Mouse (Mus musculus): ENCODE results near the gene Trmt44. TPM values are rescaled to one million over a fixed set of nuclear protein-coding genes. Genes with fewer than 3 reads are reported as not detected.
A peak's percentile ranks its signal among the peaks of the same experiment; 100 is the strongest.

Trmt44 gene
- polyA plus RNA-seq, 1 experiment, result 6.3 TPM

DNA sequence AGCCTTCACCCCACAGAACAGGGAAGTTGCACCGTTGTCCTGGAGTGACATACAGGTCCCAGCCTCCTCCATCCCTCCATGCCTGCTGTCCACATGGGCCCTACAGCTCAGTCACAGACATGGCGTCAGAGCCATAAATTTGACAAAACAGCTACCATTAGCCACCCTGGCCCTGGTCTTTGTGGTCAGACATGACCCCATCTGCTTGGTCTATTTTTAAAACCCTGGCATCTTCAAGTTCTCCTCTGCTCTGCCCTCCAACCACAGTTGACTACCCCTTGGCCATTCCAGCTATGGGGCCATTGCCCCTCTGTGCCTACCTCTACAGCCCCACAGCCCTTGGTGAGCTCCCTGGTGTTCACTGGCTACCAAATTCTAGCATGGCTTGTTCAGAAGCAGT lies 35.1 kb upstream of the Trmt44 start:
- TF ChIP-seq POLR2A (IDR thresholded peaks at IDR 0.05; ENCODE audit: borderline replicate concordance, insufficient read depth, low read length) (no peak), CTCF (IDR thresholded peaks at IDR 0.05; ENCODE audit: borderline replicate concordance, insufficient read depth, low read depth, low read length) (no peak)
- no peak for DNase-seq
- no peak overlapping the region for H3K27ac ChIP-seq (ENCODE audit: insufficient read depth, low read length)
- H3K4me1 ChIP-seq (ENCODE audit: control insufficient read depth, insufficient read depth, low read length), result peaks cover 6% of the 10 kb centered on the region
- no peak overlapping the region for H3K4me3 ChIP-seq (replicated peaks; ENCODE audit: insufficient read depth, low read depth, low read length)
- no peaks in the 10 kb centered on the region for H3K27me3 ChIP-seq (ENCODE audit: control insufficient read depth, insufficient read depth, low read length)
- WGBS, result 75% methylated on average over 2 of the region's 2 CpGs

GRCm38 (mm10) chr5:35609381-35609780 lies 34.5 kb upstream of the Trmt44 start:
- Histone ChIP-seq H3K27me3 (ENCODE audit: control insufficient read depth, insufficient read depth, low read length) (no peaks in the 10 kb centered on the region), H3K4me3 (replicated peaks; ENCODE audit: insufficient read depth, low read depth, low read length) (no peak overlapping the region), H3K27ac (ENCODE audit: insufficient read depth, low read length) (no peak overlapping the region), H3K4me1 (ENCODE audit: control insufficient read depth, insufficient read depth, low read length) (peaks cover 6% of the 10 kb centered on the region)
- TF ChIP-seq CTCF (IDR thresholded peaks at IDR 0.05; ENCODE audit: borderline replicate concordance, insufficient read depth, low read depth, low read length), result no peak
- TF ChIP-seq POLR2A (IDR thresholded peaks at IDR 0.05; ENCODE audit: borderline replicate concordance, insufficient read depth, low read length), result no peak
- no peak for DNase-seq
- 28% methylated on average over 12 of the region's 12 CpGs for WGBS

DNA sequence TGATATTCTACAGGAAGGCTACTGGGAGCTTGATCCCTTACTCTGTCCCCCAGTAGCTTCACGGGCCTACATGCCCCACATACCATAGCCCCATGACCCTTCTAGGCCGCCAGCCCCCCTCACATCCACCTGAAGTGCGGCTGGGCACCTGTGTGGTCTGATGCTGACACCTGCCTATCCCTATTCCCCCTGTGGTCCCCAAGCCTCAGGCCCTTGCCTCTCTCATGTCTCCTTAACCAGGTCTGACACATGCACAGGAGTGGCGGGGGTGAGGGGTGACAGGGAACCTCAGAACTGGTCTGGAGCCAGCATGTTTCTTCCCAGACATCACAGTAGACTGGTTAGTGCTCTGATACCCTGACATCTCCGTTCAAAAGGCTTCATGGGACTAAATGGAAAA lies 33.7 kb upstream of the Trmt44 start:
- WGBS, result 58% methylated on average over 5 of the region's 5 CpGs
- no peaks in the 10 kb centered on the region for H3K27me3 ChIP-seq (ENCODE audit: control insufficient read depth, insufficient read depth, low read length)
- no peak overlapping the region for H3K27ac ChIP-seq (ENCODE audit: insufficient read depth, low read length)
- H3K4me1 ChIP-seq (ENCODE audit: control insufficient read depth, insufficient read depth, low read length), result peaks cover 6% of the 10 kb centered on the region
- no peak for DNase-seq
- no peak overlapping the region for H3K4me3 ChIP-seq (replicated peaks; ENCODE audit: insufficient read depth, low read depth, low read length)
- no peak for TF ChIP-seq POLR2A (IDR thresholded peaks at IDR 0.05; ENCODE audit: borderline replicate concordance, insufficient read depth, low read length)
- TF ChIP-seq CTCF (IDR thresholded peaks at IDR 0.05; ENCODE audit: borderline replicate concordance, insufficient read depth, low read depth, low read length), result no peak

- no peaks in the 10 kb centered on the region for H3K27me3 ChIP-seq (ENCODE audit: control insufficient read depth, insufficient read depth, low read length)
- H3K27ac ChIP-seq (ENCODE audit: insufficient read depth, low read length), result no peak overlapping the region
- no peak for TF ChIP-seq CTCF (IDR thresholded peaks at IDR 0.05; ENCODE audit: borderline replicate concordance, insufficient read depth, low read depth, low read length)
- no peak for TF ChIP-seq POLR2A (IDR thresholded peaks at IDR 0.05; ENCODE audit: borderline replicate concordance, insufficient read depth, low read length)
- DNase-seq, result peak in 1 of 2 experiments; percentile 28
- no peak overlapping the region for H3K4me3 ChIP-seq (replicated peaks; ENCODE audit: insufficient read depth, low read depth, low read length)
- H3K4me1 ChIP-seq (ENCODE audit: control insufficient read depth, insufficient read depth, low read length), result peaks cover 6% of the 10 kb centered on the region
- 59% methylated on average over 7 of the region's 7 CpGs for WGBS
Measured at GRCm38 (mm10) chr5:35607784-35608183, 32.9 kb upstream of the Trmt44 start.

DNA sequence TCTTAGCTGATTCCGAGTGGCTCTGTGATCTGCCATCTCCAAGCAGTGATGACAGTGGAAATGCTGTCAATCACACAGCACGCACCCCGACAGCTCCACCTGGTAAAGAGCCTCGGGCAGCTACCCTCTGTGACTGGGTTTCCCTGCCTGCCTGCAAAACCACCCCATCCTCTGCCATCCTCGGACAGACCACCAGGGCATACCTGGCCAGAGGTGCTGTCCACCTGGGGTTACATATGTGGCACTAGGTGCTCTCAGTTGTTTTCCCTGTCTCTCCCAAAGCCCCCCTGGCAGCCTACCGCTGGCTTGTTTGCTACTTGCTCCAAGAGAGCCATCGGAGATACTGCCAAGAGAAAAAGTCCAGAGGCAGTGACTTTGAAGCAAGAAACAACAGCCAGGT lies 31.9 kb upstream of the Trmt44 start:
- peaks cover 6% of the 10 kb centered on the region for H3K4me1 ChIP-seq (ENCODE audit: control insufficient read depth, insufficient read depth, low read length)
- TF ChIP-seq POLR2A (IDR thresholded peaks at IDR 0.05; ENCODE audit: borderline replicate concordance, insufficient read depth, low read length), result no peak
- no peak for TF ChIP-seq CTCF (IDR thresholded peaks at IDR 0.05; ENCODE audit: borderline replicate concordance, insufficient read depth, low read depth, low read length)
- no peak for DNase-seq

DNA sequence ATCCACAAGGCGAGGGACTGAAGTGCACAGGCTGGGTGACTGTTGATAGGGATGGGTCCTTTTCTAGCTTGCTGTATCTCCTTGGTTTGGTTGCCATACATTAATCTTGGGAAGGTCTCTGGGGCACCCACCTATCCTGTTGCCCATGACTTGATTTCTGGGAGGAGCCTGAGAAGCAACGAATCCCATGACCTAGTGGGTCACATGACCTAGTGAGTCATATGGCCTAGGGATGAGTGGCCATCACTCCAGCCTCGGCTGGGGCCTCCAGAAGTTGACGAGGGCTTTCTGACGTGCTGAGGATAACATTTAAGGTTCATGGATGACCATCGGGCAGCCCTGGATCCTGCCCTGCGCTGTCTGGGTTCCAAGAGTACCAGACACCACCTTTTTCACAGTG lies 30.5 kb upstream of the Trmt44 start:
- no peaks in the 10 kb centered on the region for H3K27me3 ChIP-seq (ENCODE audit: control insufficient read depth, insufficient read depth, low read length)
- H3K27ac ChIP-seq (ENCODE audit: insufficient read depth, low read length), result no peak overlapping the region
- 76% methylated on average over 7 of the region's 7 CpGs for WGBS
- H3K4me1 ChIP-seq (ENCODE audit: control insufficient read depth, insufficient read depth, low read length), result no peaks in the 10 kb centered on the region
- DNase-seq, result no peak
- TF ChIP-seq CTCF (IDR thresholded peaks at IDR 0.05; ENCODE audit: borderline replicate concordance, insufficient read depth, low read depth, low read length), result no peak
- no peak for TF ChIP-seq POLR2A (IDR thresholded peaks at IDR 0.05; ENCODE audit: borderline replicate concordance, insufficient read depth, low read length)
- no peak overlapping the region for H3K4me3 ChIP-seq (replicated peaks; ENCODE audit: insufficient read depth, low read depth, low read length)

More for the DNA sequence above, 31.9 kb upstream of the Trmt44 start:
- H3K4me3 ChIP-seq (replicated peaks; ENCODE audit: insufficient read depth, low read depth, low read length), result no peak overlapping the region
- H3K27me3 ChIP-seq (ENCODE audit: control insufficient read depth, insufficient read depth, low read length), result no peaks in the 10 kb centered on the region
- WGBS, result 87% methylated on average over 7 of the region's 7 CpGs
- no peak overlapping the region for H3K27ac ChIP-seq (ENCODE audit: insufficient read depth, low read length)

GRCm38 (mm10) chr5:35601526-35601925 lies 26.7 kb upstream of the Trmt44 start:
- DNase-seq, result no peak
- no peaks in the 10 kb centered on the region for H3K4me1 ChIP-seq (ENCODE audit: control insufficient read depth, insufficient read depth, low read length)
- no peaks in the 10 kb centered on the region for H3K27me3 ChIP-seq (ENCODE audit: control insufficient read depth, insufficient read depth, low read length)
- H3K27ac ChIP-seq (ENCODE audit: insufficient read depth, low read length), result no peak overlapping the region
- 79% methylated on average over 8 of the region's 8 CpGs for WGBS
- H3K4me3 ChIP-seq (replicated peaks; ENCODE audit: insufficient read depth, low read depth, low read length), result no peak overlapping the region
- TF ChIP-seq CTCF (IDR thresholded peaks at IDR 0.05; ENCODE audit: borderline replicate concordance, insufficient read depth, low read depth, low read length), result no peak
- TF ChIP-seq POLR2A (IDR thresholded peaks at IDR 0.05; ENCODE audit: borderline replicate concordance, insufficient read depth, low read length), result no peak

DNA sequence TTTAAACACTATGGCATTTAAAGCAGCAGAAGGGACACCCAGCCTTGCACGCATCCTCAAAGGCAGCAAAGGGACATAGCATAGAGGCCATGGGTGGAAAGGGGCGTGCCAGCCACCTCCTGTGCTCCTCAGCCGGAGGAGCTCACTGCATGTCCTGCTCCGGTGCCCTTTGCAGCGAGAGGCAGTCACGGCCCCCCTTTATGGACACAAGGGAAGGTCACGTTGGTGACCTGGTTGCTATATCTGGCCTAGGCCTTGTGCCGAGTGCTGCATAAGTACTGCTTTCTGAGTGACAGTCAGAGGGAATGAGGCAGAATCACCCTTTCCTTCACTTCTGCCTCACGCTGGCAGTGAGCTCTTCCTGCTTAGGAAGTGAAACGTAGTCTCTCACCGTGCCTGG lies 25.4 kb upstream of the Trmt44 start:
- WGBS, result 70% methylated on average over 11 of the region's 11 CpGs
- H3K27ac ChIP-seq (ENCODE audit: insufficient read depth, low read length), result no peak overlapping the region
- no peak for TF ChIP-seq CTCF (IDR thresholded peaks at IDR 0.05; ENCODE audit: borderline replicate concordance, insufficient read depth, low read depth, low read length)
- TF ChIP-seq POLR2A (IDR thresholded peaks at IDR 0.05; ENCODE audit: borderline replicate concordance, insufficient read depth, low read length), result no peak
- no peaks in the 10 kb centered on the region for H3K4me1 ChIP-seq (ENCODE audit: control insufficient read depth, insufficient read depth, low read length)
- H3K27me3 ChIP-seq (ENCODE audit: control insufficient read depth, insufficient read depth, low read length), result no peaks in the 10 kb centered on the region
- no peak for DNase-seq
- H3K4me3 ChIP-seq (replicated peaks; ENCODE audit: insufficient read depth, low read depth, low read length), result no peak overlapping the region

All from cerebellum, adult 2 months (tissue).